Mouse (Mus musculus) 3134 (cell line): ENCODE measurements at regions not wholly inside any gene's neighbourhood (a gene's known extent, or its start where the extent isn't known, plus 50 kb on each side); places are given as distances from the start of the nearest gene placed in this dataset.

Experiments
- DNase-seq: peaks from one replicate; pipeline ENCODE4 v3.0.0-alpha.2; 2011; ENCODE audit warnings: low spot score; ENCODE audit not compliant: insufficient read length; ENCODE audit errors: extremely low read depth

- no peak for DNase-seq
Measured at GRCm38 (mm10) chr17:93260366-93261205, 61.8 kb downstream of the Adcyap1 start.

- DNase-seq, result no peak
Measured at GRCm38 (mm10) chr17:93261206-93261504, 62.3 kb downstream of the Adcyap1 start.

- DNase-seq, result no peak
Measured at GRCm38 (mm10) chr17:93306121-93306520, 107.3 kb downstream of the Adcyap1 start.

GRCm38 (mm10) chr17:93312139-93312538, 113.3 kb downstream of the Adcyap1 start:
- DNase-seq, result no peak

GRCm38 (mm10) chr17:93312640-93313309, 114.0 kb downstream of the Adcyap1 start:
- no peak for DNase-seq

- no peak for DNase-seq
Measured at GRCm38 (mm10) chr17:93313310-93313688, 114.5 kb downstream of the Adcyap1 start.

- DNase-seq, result no peak
Measured at GRCm38 (mm10) chr17:93314144-93314543, 115.3 kb downstream of the Adcyap1 start.

- DNase-seq, result peak; percentile 43
Measured at GRCm38 (mm10) chr17:93321482-93321881, 122.7 kb downstream of the Adcyap1 start.

GRCm38 (mm10) chr17:93337576-93337975, 138.8 kb downstream of the Adcyap1 start:
- DNase-seq, result no peak

- DNase-seq, result no peak
Measured at GRCm38 (mm10) chr17:93355238-93355637, 156.4 kb downstream of the Adcyap1 start.

- no peak for DNase-seq
Measured at GRCm38 (mm10) chr17:93362926-93363325, 164.1 kb downstream of the Adcyap1 start.

GRCm38 (mm10) chr17:93377453-93378091, 178.8 kb downstream of the Adcyap1 start:
- no peak for DNase-seq

GRCm38 (mm10) chr17:93379789-93380398, 181.1 kb downstream of the Adcyap1 start:
- peak; percentile 72 for DNase-seq

- DNase-seq, result no peak
Measured at GRCm38 (mm10) chr17:93390256-93390655, 191.4 kb downstream of the Adcyap1 start.

- DNase-seq, result no peak
Measured at GRCm38 (mm10) chr17:93409329-93409728, 210.5 kb downstream of the Adcyap1 start.
